Mouse (Mus musculus) hindbrain, embryonic 15.5 days (tissue): ENCODE measurements around the gene Car5a. TPM values are rescaled to one million over a fixed set of nuclear protein-coding genes. Genes with fewer than 3 reads are reported as not detected.

Experiments used
- ATAC-seq: fragments of 200-750 bp; cut with Nextera tagmentation; 2 replicates; pipeline ENCODE4 v1.8.0; 2017; ENCODE audit warnings: low read depth, moderate number of reproducible peaks, moderate TSS enrichment; ENCODE audit not compliant: low FRiP score
- H3K27ac ChIP-seq: fragments of 300-500 bp; sonication (generic); replicated peaks from 2 replicates; pipeline ENCODE4 v1.5.1; 2015; ENCODE audit warnings: mild to moderate bottlenecking, inconsistent platforms
- H3K27me3 ChIP-seq: fragments of 300-500 bp; sonication (generic); 2 replicates; pipeline ENCODE4 v1.6.1; 2015; ENCODE audit warnings: control low read depth, inconsistent platforms
- H3K36me3 ChIP-seq: fragments of 300-500 bp; sonication (generic); 2 replicates; pipeline ENCODE4 v1.6.1; 2015; ENCODE audit warnings: control low read depth, inconsistent platforms
- H3K4me1 ChIP-seq: fragments of 300-500 bp; sonication (generic); replicated peaks from 2 replicates; pipeline ENCODE4 v1.6.1; 2015; ENCODE audit warnings: control low read depth, inconsistent platforms
- H3K4me2 ChIP-seq: fragments of 300-500 bp; sonication (generic); 2 replicates; pipeline ENCODE4 v1.6.1; 2015; ENCODE audit warnings: moderate library complexity, mild to moderate bottlenecking, inconsistent platforms
- H3K4me3 ChIP-seq: fragments of 300-500 bp; sonication (generic); 2 replicates; pipeline ENCODE4 v1.5.1; 2015; ENCODE audit warnings: mild to moderate bottlenecking, inconsistent platforms
- H3K9ac ChIP-seq: fragments of 300-500 bp; sonication (generic); 2 replicates; pipeline ENCODE4 v1.6.1; 2015; ENCODE audit warnings: inconsistent platforms
- H3K9me3 ChIP-seq: fragments of 300-500 bp; sonication (generic); 2 replicates; pipeline ENCODE4 v1.6.1; 2016; ENCODE audit warnings: control low read depth, inconsistent platforms
- WGBS: fragments of 180-500 bp; shearing (Covaris S2); methylation state at CpG from one replicate; pipeline ENCODE4 v1.1.7; 2015; 5-methylcytosine and 5-hydroxymethylcytosine counted together
- polyA plus RNA-seq: library from polyadenylated mRNA; unstranded; fragments of >200 nt; fragmentation: Nextera tagmentation; extraction: Ambion mirVana; gene quantifications from 2 replicates; pipeline ENCODE4 v1.2.1, GENCODE M21; 2015

Car5a gene
- polyA plus RNA-seq, 1 experiment from 2014 or later, result 0.36 TPM

- no peak for ATAC-seq
- H3K36me3 ChIP-seq, result no peaks in the 10 kb centered on the region
- peaks cover 28% of the 10 kb centered on the region for H3K4me1 ChIP-seq
- H3K9me3 ChIP-seq, result no peaks in the 10 kb centered on the region
- no peak overlapping the region for H3K4me3 ChIP-seq
- WGBS, result 5% methylated on average over 6 of the region's 6 CpGs
- H3K4me2 ChIP-seq, result no peak overlapping the region
- no peak overlapping the region for H3K9ac ChIP-seq
- H3K27ac ChIP-seq, result no peak overlapping the region
- H3K27me3 ChIP-seq, result no peaks in the 10 kb centered on the region; the same call in 1 of the 2 replicates
Observed at GRCm38 (mm10) chr8:121909663-121910062, 35.0 kb downstream of the Car5a start.

- no peaks in the 10 kb centered on the region for H3K36me3 ChIP-seq
- no peak for ATAC-seq
- no peak overlapping the region for H3K27ac ChIP-seq
- no peak overlapping the region for H3K9ac ChIP-seq
- no peak overlapping the region for H3K4me2 ChIP-seq
- H3K9me3 ChIP-seq, result no peaks in the 10 kb centered on the region
- no peak overlapping the region for H3K4me3 ChIP-seq
- H3K27me3 ChIP-seq, result no peaks in the 10 kb centered on the region; the same call in 1 of the 2 replicates
- 68% methylated on average over 8 of the region's 8 CpGs for WGBS
- H3K4me1 ChIP-seq, result peaks cover 32% of the 10 kb centered on the region
Observed at GRCm38 (mm10) chr8:121909148-121909541, 35.6 kb downstream of the Car5a start.

GRCm38 (mm10) chr8:121908378-121909147, 36.1 kb downstream of the Car5a start:
- 59% methylated on average over 8 of the region's 8 CpGs for WGBS
- Histone ChIP-seq H3K4me3 (peak overlapping the region; percentile 75; the same call in 1 of the 2 replicates), H3K4me1 (peaks cover 35% of the 10 kb centered on the region), H3K27me3 (no peaks in the 10 kb centered on the region; the same call in 1 of the 2 replicates), H3K9ac (no peak overlapping the region), H3K4me2 (peak overlapping the region; percentile 99), H3K27ac (no peak overlapping the region), H3K36me3 (no peaks in the 10 kb centered on the region), H3K9me3 (no peaks in the 10 kb centered on the region)
- no peak for ATAC-seq

DNA sequence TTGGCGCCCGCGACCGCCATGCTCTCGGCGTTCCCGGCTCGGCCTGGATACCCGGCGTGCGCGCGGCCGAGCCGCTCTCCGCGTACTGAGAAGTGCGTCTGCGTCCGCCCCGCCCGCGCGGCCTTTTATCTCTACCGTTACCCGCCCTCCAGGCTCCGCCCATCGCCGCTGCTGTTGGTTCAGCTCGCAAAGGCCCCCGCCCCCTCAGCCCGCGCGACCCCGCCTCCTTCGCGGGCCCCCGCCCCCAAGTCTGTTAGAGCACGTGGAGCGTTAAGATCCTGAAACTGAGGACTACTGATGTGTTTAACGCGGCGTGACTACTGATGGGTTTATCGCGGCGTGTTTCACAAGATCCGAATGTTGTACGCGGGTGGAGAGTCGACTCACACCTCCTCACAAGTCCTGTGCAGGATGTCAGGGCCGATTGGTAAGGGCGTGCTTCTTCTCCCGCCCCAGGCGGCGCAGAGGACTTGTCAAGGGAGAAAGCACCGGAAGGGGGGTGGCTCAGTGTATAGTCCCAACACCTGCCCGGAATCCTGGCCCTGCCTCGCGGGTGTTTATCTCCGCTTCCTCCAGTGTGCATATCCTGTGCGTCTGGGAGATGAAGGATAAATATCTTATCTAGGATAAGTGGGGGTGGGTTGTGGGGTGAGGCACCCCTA, 37.0 kb downstream of the Car5a start, which contains the start of gene Slc7a5:
TSS of gene Slc7a5 (minus strand) at position 108 of the 662 bp plus-strand sequence.
- Histone ChIP-seq H3K36me3 (no peaks in the 10 kb centered on the region), H3K27me3 (no peaks in the 10 kb centered on the region; the same call in 1 of the 2 replicates), H3K4me2 (peak within 1 kb of the TSS; percentile 99), H3K9ac (peak within 1 kb of the TSS; percentile 74), H3K9me3 (no peaks in the 10 kb centered on the region), H3K4me1 (peaks cover 35% of the 10 kb centered on the region), H3K27ac (peak within 1 kb of the TSS; percentile 79), H3K4me3 (peak within 1 kb of the TSS; percentile 75)
- ATAC-seq, result peak; percentile 94
- WGBS, result under 1% methylated on average over 48 of the region's 61 CpGs

- WGBS, result under 1% methylated on average over 60 of the region's 72 CpGs
- ATAC-seq, result peak; percentile 57
- peak overlapping the region; percentile 99 for H3K4me2 ChIP-seq
Observed at GRCm38 (mm10) chr8:121906542-121907512, 37.9 kb downstream of the Car5a start.

GRCm38 (mm10) chr8:121905864-121906263, 38.8 kb downstream of the Car5a start:
- WGBS, result 29% methylated on average over 5 of the region's 5 CpGs
- no peak for ATAC-seq
- Histone ChIP-seq H3K27me3 (no peaks in the 10 kb centered on the region; the same call in 1 of the 2 replicates), H3K27ac (no peak overlapping the region), H3K9ac (peak overlapping the region; percentile 74), H3K4me1 (peaks cover 49% of the 10 kb centered on the region), H3K36me3 (no peaks in the 10 kb centered on the region), H3K4me2 (peak overlapping the region; percentile 99), H3K4me3 (peak overlapping the region; percentile 75), H3K9me3 (no peaks in the 10 kb centered on the region)

More at GRCm38 (mm10) chr8:121906542-121907512, 37.9 kb downstream of the Car5a start:
- Histone ChIP-seq H3K27me3 (no peaks in the 10 kb centered on the region; the same call in 1 of the 2 replicates), H3K9ac (peak overlapping the region; percentile 74), H3K4me1 (peaks cover 43% of the 10 kb centered on the region), H3K27ac (peak overlapping the region; percentile 79), H3K36me3 (no peaks in the 10 kb centered on the region), H3K4me3 (peak overlapping the region; percentile 75), H3K9me3 (no peaks in the 10 kb centered on the region)

DNA sequence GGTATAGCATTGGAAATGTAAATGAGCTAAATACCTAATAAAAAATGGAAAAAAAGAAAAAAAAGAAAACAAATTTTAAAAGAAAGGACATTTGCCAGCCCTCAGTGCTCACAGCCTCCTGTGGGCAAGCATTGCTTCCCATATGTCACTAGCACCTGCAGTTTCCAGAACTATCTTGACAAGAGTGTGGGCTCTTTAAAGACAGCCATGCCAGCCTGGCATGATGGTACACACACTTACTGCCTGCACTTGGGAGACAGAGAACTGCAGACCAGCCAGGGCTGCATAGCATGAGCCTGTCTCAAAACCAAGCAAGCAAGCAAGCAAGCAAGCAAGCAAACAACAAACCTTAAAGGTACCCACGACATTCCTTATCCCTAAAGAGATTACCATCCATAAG, 39.3 kb downstream of the Car5a start:
- H3K4me1 ChIP-seq, result peaks cover 49% of the 10 kb centered on the region
- peak overlapping the region; percentile 99 for H3K4me2 ChIP-seq
- H3K36me3 ChIP-seq, result no peaks in the 10 kb centered on the region
- peak overlapping the region; percentile 74 for H3K9ac ChIP-seq
- no peaks in the 10 kb centered on the region for H3K9me3 ChIP-seq
- no peak overlapping the region for H3K27ac ChIP-seq
- ATAC-seq, result no peak
- H3K4me3 ChIP-seq, result peak overlapping the region; percentile 75
- WGBS, result 50% methylated on average over 1 of the region's 1 CpGs
- H3K27me3 ChIP-seq, result no peaks in the 10 kb centered on the region; the same call in 1 of the 2 replicates

GRCm38 (mm10) chr8:121904999-121905398, 39.7 kb downstream of the Car5a start:
- H3K9ac ChIP-seq, result peak overlapping the region; percentile 74; the same call in 1 of the 2 replicates
- no peaks in the 10 kb centered on the region for H3K36me3 ChIP-seq
- no peaks in the 10 kb centered on the region for H3K9me3 ChIP-seq
- peak overlapping the region; percentile 75 for H3K4me3 ChIP-seq
- peaks cover 49% of the 10 kb centered on the region for H3K4me1 ChIP-seq
- H3K4me2 ChIP-seq, result peak overlapping the region; percentile 99
- WGBS, result 83% methylated on average over 9 of the region's 9 CpGs
- no peak overlapping the region for H3K27ac ChIP-seq
- no peak for ATAC-seq
- no peaks in the 10 kb centered on the region; the same call in 1 of the 2 replicates for H3K27me3 ChIP-seq

GRCm38 (mm10) chr8:121903977-121904376, 40.7 kb downstream of the Car5a start:
- H3K36me3 ChIP-seq, result no peaks in the 10 kb centered on the region
- no peak for ATAC-seq
- no peaks in the 10 kb centered on the region for H3K9me3 ChIP-seq
- H3K9ac ChIP-seq, result no peak overlapping the region
- WGBS, result 62% methylated on average over 6 of the region's 6 CpGs
- no peak overlapping the region for H3K4me2 ChIP-seq
- no peak overlapping the region for H3K27ac ChIP-seq
- peaks cover 56% of the 10 kb centered on the region for H3K4me1 ChIP-seq
- peak overlapping the region; percentile 75; the same call in 1 of the 2 replicates for H3K4me3 ChIP-seq
- H3K27me3 ChIP-seq, result no peaks in the 10 kb centered on the region; the same call in 1 of the 2 replicates

DNA sequence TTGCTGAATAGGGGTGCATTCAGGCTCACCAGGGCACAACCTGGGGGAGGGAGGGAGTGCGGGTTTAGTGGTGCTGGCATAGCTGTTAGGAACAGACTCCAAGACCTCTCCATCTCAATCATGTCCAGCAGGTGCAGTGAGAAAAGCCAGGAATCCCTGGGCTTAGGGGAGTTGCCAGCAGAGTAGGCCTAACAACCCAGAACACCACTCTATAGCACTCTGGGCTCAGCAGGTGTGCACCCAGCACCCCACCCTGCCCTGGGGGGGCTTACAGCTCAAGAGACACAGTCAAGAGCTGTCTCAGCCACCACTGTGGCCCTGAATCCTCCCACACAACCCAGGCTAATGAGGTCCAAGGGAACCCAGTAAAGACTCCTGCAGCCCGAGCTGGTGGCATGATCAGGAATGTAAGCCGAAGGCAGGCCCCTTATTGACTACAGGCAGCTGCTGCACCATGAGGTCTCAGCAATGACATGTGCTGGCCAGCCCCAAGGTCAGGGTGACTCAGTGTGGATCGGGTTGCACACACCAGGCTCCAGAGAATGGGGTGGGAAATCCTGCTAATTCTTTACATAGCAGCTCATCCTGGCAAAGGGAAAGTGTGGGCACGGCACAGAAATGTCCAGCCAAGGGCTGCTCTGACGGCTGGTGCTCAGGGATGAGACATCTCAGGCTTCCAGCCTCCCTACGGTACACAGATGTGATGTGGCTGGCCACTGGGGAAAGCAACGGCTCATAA, 43.0 kb downstream of the Car5a start:
- H3K27me3 ChIP-seq, result no peaks in the 10 kb centered on the region

More for the DNA sequence above, 43.0 kb downstream of the Car5a start:
- WGBS, result 52% methylated on average over 8 of the region's 8 CpGs
- Histone ChIP-seq H3K9me3 (no peaks in the 10 kb centered on the region), H3K27ac (no peak overlapping the region), H3K4me3 (no peak overlapping the region), H3K4me1 (peaks cover 71% of the 10 kb centered on the region), H3K4me2 (peak overlapping the region; percentile 11), H3K9ac (no peak overlapping the region), H3K36me3 (no peaks in the 10 kb centered on the region)
- no peak for ATAC-seq
